Mouse (Mus musculus) lung, postnatal 36 days (tissue): ENCODE results near the gene Cx3cr1.
"Not testable (repeated sequence)": the region's sequence is repeated elsewhere in the genome, so short reads cannot be mapped to it uniquely, and the experiment has no call there.

Experiments used
- DNase-seq: peaks from one replicate; pipeline ENCODE4 v3.0.0; 2022; ENCODE audit warnings: mixed read lengths

Cx3cr1 gene

DNA sequence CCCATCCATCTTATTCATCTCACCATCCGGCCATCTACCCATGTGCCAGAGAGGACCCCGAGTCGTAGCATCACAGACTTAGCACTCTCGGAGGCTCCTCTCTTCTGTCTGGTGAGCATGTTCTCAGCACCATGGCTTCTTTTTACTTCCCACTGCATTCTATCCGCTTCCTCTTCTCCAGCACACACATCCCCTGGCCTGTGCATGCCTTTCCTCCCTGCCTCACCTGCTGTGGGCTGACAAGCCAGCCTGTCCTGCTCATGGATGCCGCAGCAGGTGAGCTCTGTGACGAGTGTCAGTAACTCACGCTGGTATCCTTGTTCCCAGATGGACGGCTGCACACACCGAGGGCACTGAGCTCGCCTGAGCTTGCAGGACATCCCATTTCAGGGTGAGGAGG is at the start of gene Cx3cr1:
TSS of gene Cx3cr1 (minus strand) at position 101 of the 400 bp plus-strand sequence.
- no peak for DNase-seq

DNA sequence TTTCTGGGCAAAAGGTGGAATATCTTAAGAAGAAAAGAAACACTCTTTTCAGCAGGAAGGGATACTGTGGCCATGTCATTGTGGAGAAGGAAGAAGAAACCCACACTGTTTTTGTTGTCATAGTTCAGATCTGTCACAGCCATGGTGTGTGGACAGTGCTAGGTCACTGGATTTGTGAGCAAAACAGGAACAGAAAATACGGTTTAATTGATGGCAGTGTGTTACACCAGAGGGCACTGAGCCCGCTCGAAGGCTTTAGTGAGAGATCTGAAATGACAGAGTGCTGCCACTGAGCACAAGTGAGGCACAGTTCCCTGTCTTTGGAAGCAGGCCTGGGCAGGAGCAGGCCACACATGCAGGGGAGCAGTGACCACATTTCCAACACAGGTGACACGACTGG is 48.5 kb upstream of the Cx3cr1 start:
- DNase-seq: no peak

DNA sequence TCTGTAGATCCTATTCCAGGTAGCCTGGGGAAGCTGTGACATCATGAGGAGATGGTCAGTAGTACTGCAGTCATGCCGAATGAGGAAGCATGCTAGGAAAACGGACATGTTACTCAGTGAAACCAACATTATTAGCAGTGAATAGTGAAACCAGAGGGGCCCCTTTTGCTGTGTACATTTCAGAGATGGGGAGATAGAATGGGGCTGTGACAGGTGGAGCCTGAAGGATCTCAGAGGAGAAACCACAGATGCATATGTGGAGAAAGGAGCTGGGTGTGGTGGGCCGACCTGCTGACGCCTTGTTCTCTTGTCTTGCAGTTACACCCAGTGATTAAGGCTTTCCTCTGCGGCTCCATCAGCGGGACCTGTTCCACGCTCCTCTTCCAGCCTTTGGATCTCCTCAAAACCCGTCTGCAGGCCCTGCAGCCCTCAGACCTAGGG is 46.5 kb upstream of the Cx3cr1 start:
- peak; percentile 39 for DNase-seq

DNA sequence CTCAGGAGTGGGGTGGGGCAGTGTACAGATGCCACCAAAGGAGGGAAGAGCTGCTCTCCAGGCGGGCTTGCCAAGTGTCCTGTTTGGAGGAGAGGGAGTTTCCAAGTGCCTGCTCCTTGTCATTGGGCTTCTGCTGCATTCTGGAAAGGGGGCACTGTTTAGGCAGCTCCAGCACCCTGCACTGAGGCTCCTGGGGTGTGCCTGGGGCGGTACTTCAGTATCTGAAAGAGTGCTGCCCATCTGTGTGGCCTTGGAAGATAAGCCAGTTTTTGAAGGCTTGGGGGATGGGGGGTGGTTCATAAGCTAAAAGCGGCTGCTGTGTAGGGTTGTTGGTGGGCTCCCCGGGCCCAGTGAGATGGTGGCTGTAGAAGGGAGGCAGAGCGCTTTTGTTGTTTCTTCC is 45.9 kb upstream of the Cx3cr1 start:
- no peak for DNase-seq

DNA sequence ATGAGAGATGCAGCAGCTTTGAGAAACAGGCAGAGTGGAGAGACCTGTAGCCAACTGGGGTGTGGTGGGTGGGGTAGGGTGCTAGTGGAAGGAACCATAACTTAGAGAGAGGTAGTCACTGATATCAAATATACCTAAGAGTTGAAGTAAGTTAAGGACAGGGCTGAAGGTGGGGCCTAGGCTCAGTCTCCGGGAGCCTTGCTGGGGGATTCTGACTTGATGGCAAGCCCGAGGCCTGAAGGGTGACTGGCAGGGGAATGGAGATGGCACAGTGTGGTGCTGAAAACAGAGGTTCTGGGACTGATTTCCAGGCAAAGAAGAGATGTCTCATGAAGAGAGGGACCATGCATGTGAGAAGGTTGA is 45.1 kb upstream of the Cx3cr1 start:
- no peak for DNase-seq

DNA sequence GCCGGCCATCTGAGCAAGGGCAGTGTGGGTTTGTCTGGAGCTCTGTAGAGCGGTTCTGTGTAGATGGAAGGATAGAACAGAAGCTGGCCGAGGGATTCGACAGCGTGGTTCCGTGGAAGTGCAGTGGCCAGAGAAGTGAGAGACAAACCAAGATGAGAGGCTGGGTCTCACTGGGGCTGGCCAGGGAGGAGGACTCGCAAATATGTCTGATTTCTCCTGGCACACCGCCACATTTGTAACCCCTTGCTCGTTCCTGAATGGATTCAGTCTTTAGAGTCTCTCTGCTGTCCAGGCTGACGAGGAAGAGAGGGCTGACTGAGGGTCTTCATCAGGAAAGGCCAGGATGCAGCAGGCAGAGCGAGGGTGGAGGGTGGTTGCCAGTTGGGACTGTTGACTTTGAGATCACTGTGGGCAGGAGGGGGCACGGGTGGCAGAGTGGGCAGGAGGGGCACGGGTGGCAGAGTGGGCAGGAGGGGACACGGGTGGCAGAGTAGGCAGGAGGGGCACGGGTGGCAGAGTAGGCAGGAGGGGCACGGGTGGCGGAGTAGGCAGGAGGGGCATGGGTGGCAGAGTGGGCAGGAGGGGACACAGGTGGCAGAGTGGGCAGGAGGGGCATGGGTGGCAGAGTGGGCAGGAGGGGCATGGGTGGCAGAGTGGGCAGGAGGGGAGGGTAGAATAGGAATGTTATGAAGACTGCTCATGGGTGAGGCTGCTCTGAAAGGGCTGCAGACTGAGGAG is 44.5 kb upstream of the Cx3cr1 start:
- DNase-seq: no peak

DNA sequence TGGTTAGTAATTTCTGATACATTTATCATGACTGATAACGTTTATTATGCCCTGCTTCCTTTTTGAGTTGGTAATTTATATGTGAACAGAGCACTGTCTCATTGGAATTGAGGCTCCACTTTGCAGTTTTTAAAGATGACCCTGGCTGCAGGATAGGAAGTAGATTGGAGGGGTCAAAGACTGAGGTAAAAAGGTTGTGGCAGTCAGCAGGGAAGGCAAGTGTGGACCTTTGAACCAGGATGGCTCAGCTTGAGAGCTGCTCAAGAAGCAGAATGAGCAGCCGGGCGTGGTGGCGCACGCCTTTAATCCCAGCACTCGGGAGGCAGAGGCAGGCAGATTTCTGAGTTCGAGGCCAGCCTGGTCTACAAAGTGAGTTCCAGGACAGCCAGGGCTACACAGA is 43.8 kb upstream of the Cx3cr1 start:
- DNase-seq: no peak

DNA sequence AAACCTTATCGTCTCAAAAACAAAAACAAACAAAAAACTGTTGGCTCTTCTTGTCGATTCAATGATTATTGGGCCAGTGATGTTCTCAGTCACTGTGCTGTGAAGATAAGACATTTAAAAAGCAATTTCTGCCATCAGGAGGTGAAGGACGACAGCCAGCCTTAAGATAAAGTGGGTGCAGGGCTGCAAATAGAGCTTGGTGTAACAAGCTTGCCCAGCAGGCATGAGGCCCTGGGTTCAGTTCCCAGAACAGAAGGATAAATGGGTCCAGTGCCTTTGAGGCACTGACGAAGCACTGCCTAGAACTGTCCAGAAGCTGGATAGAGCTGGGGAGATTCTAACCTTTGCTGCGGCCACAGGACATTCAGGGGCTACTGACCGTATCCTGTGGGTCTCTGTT is 42.8 kb upstream of the Cx3cr1 start:
- DNase-seq: no peak

DNA sequence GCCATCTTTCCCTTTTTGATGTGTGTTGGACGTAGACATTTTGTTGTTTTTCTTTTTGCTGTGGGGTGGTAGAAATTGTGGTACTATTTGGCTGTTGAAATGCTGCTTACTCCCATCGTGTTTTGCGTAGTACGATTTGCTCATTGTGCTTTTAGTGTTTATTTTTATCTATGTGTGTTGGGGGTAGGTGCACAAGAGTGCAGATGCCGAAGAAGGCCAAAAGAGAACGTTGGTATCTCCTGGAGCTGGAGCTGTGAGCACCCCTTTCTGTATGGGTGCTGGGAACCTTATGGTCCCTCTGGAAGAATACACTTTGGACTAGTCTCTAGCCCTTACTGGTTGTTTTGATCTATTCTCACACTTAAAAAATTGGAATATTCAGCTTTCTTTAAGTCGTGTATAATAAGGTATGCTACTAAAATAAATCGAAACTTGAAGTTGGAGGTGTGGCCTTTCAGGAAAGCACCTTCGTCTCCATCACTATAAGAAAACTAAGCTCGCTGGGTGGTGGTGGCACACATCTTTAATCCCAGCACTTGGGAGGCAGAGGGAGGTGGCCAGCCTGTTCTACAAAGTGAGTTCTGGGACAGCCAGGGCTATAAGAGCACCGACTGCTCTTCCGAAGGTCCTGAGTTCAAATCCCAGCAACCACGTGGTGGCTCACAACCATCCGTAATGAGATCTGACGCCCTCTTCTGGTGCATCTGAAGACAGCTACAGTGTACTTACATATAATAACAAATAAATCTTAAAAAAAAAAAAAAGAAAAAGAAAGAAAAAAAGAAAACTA is 41.7 kb upstream of the Cx3cr1 start:
- no peak for DNase-seq

DNA sequence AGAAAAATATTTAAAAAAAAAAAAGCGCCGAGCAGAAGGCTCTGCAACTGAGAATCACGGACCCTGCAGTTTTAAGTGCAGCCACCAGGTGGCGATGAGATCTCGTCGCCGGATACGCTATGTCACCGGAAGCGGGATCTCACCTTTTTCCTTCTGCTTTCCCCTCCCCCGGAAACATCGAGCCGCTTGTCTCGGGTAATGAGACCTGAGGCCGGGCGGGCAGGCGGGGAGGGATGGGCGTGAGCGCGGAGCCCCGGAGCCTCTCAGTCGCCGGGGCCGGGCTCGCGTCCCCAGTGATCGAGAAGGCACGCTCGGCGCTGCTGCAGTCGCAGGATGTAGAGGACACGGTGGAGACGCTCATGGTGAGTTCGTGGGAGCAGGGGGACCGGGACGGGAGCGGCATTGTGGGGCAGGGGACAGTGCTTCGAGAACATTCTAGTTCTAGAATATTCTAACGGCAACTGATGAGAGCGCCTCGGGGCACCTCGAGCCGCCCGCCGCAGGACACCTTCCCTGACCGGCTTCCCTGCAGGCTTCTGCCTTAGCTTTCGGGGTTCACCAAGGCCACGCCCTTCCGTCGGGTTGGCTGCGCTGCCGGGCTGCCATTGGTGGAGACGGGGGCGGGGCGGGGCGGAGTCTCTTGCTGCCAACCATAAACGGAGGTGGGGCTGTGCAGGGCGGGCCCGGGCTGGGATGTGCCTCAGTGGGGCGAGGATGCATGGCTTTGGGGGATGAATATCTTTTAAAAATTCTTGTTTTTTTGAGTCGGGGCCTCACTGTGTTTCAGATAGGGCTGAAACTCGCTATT is 40.7 kb upstream of the Cx3cr1 start, which contains the start of gene Slc25a38:
TSS of gene Slc25a38 (plus strand) at position 164 of the 808 bp plus-strand sequence.
- DNase-seq: peak; percentile 98

DNA sequence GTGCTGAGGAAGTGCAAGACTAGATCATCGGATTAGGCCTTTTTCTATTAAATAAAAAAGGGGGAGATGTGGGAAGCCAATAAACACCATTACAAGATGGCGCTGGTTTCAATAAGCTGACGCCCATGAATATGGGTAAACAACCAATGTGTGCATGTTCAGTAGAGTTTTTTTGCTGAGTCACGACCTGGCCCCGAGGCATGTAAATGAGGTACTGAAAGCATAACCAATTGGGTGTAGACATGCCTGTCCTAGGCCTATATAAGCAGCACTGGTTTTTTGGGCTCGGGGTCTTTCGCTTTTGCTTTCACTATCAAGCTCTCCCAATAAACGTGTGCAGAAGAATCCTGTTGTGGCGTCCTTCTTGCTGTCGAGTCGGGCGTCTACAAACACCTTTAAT is 39.3 kb upstream of the Cx3cr1 start:
- not testable (repeated sequence) for DNase-seq

DNA sequence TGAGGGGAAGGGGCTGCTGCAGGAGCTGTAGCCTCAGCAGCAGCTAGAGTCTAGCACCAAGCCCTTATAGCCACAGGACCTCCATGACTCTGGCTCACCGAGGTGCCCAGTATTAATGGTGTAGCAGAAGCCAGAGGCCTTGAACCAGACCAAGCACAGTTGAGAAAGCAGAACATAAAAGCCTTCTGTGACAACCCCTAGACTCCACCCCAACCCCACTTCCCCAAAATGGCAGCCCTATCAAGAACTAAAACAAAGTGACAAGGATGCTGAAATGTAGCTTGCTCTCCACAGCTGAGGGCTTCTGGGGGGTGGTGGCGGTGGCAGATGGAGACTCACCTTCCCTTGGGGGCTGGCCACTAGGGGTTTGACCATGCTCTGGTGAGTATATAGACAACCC is 31.5 kb upstream of the Cx3cr1 start:
- DNase-seq: no peak

DNA sequence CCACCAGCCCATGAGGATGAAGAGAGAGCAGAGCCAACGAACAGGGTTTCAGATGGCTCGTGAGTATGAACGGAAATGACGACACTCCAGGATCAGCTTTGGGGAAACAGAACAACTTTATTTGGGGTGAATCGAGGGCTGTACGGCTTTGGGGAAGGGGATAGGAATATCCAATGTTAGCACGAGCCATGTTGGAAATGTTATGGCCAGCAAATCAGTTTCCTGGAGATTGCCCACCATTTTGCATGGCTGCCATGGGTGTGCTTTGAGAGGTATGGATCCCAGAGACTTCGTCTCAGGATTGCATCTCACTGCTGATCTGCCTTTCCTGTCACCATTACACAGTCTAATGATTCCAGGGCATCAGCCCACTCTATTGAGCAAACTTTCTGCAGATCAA is 29.6 kb upstream of the Cx3cr1 start:
- DNase-seq: no peak

DNA sequence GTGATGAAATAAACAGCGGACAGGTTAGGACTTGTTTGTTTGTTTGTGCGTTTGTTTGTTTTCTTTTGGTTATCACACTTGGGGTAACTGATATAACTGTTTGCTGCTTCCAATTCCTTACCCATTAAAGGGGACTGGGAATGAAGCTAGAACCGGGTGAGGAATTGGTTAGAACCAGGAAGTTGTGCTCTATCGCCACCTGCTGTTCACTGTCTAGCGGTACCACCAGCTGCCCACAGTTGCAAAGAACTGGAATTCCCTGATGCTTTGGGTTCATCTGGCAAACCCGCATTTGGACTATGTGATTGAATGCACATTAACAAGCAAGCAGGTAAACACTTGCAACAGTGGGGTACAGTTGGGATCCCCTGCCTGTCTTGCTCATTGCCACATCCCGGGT is 29.0 kb upstream of the Cx3cr1 start:
- peak; percentile 76 for DNase-seq

DNA sequence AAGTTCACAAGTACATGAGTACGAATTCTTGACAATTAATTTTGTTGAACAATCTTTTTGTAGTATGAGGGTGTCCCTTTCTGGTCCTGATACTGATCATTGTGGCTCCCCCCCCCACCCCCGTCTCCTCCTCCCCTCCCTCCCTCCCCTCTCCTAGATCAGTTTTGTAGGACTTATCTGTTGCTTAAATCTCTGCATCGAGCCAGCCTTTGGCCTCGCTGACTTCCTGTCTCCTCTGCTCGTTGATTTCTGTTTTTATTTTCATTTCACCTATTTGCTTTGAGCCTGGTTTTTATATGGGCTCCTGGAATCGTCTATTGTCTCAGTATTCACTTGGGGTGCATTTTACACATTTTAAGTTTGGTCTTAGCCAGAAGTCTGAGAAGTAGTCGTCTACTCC is 26.2 kb upstream of the Cx3cr1 start:
- no peak for DNase-seq

DNA sequence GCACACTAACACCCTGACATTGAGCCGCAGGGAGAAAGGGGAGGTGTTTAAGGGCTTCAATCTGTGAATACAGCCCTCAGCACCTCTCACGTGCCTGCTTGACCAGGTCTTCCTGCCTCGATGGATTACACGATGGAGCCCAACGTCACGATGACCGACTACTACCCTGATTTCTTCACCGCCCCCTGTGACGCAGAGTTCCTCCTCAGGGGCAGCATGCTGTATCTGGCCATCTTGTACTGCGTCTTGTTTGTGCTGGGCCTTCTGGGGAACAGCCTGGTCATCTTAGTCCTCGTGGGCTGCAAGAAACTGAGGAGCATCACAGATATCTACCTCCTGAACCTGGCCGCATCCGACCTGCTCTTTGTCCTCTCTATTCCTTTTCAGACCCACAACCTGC is 24.0 kb upstream of the Cx3cr1 start:
- DNase-seq: no peak

DNA sequence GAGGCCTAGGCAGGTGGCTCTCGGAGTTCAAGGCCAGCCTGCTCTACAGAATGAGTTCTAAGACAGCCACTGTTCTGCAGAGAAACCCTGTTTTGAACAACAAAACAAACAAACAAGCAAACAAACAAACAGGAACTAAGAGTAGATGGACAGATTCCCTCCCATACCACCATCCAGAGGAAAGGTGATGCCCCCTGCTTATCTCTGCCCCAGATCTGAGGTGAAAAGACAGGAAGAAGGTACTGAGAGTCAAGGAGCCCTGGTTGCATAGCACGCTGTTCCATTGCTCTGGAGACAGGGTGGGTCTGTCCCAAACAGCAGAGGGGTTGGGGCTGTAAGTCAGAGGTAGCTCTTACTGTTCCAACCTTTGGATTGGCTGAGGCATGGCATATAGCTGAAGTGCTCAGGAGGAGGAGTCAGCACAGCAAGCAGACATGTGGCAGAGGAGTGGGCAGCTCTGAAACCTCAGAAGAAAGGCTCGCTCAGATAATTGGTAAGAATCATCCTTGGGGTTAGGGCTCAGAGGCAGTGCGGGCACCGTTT is 22.1 kb upstream of the Cx3cr1 start, which contains the start of gene Ccr8:
TSS of gene Ccr8 (plus strand) at position 419 of the 543 bp plus-strand sequence.
- no peak for DNase-seq

DNA sequence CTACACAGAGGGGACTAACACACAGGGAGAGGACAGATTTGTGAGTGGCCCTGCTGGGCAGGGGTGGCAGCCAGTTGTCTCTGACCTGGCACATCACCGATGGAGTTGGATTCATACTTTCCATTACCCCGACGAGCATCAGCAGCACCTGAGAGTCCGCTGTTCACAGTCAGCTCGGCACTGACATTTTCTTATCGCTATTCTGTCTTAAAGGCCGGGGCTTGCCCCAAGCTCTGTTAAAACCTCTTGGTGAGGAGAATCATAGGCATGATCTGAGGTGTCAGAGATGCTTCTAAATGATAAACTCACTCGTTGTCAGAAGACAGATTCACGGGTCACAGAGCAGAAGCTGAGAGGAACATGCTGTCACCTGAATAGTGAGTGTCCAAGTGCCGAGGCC is 21.4 kb upstream of the Cx3cr1 start:
- DNase-seq: no peak

DNA sequence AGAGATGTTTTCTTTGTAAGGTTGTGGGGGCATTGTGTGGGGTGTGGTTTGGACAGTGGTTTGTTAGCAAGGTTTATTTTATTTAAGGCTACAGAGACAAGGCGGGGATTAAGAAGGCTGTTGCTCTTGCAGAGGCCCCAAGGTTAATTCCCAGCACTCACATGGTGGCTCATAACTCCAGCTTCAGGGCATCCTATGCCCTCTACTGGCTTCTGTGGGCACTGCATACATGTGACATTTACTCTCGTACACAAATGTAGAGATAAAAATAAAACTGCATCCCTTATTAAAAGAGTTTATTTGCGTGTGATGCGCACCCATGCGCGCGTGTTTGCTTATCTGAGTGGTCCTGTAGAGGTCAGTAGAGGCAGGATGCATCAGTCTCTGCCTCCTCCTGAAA is 19.4 kb upstream of the Cx3cr1 start:
- no peak for DNase-seq

DNA sequence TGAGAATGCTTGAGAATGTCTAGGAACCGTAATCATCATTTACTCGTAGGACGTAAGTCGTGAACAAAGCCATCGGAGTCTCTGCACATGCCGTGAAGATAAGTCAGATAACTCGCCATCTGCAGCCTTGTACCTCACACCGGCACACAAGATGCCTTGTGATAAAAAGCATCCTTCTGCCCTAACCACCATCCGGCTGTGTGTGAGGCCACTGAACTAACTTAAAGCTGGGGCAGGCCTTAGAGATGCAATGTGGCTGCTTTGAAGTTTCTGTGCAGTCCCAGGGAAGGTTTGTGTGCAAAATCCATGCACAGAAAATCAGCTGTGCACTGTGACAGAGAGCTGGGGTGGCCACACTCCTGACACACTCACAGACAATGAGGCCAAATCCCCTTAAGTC is 14.7 kb upstream of the Cx3cr1 start:
- DNase-seq: no peak

DNA sequence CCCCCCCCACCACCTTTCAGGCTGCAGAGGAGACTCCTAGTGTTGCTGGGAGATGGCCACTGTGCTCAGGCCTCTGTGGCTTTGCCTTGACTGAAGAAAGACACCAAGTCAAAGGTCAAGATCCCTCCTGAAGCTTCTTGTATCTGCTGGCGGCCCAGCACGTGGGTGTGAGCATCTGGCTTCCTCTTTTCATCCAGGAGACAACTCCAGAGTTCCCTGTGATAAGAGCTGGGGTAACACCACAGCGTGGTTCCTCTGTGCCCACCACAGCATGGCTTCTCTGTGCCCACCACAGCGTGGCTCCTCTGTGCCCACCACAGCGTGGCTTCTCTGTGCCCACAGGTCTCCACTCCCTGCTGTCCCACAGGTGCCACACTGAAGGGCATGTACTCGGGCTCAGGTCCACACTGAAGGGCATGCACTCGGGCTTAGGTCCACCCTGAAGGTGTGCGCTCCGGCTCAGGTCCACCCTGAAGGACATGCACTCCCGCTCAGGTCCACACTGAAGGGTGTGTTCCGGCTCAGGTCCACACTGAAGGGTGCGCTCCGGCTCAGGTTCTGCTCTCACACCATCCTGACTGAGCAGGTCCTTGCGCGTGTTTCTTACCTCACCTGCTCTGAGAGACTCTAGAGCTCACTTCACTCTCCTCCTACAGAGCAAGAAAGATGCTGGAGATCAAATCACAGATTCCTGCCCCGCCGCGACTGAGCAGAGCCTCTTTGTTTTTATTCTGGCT is 13.6 kb upstream of the Cx3cr1 start:
- peak; percentile 45 for DNase-seq

DNA sequence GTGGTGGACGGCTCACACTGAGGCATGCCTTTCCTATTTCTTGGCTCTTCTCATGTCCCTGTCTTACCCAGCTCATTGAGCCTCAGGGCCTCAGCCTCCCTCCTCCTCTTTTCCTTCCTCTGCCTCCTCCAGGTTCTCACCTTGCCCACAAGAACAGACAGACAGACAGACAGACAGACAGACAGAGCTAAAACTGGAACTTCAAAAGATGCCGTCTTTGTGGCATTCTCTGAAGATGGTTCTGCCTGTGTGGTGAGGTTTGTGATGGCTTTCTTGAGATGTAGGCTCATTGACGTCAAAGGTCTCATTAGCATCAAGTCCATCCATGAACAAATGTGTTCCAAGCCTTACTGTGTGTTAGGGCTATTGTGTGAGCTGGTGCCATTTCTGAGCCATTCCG is 13.0 kb upstream of the Cx3cr1 start:
- no peak for DNase-seq
